Mouse (Mus musculus): ENCODE results near the gene Rab43.

DNA sequence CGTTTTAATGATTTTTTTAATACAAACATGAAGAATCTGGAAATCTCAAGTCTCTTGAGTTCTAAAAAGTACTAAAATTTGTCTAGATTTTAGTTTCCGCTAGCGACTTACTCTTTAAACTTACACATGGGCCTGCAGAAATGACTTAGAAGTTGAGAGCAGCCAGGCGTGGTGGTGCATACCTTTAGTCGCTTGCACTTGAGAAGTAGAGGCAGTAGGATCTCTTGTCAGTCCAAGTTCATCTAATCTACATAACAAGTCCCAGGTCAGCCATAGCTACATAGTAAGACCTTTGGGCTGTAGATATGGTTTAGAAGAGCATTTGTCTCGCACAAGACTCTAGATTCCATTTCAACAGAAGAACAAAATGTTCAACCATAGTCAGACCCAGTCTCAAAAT, 39.9 kb upstream of the Rab43 start:
- TF ChIP-seq CTCF (IDR thresholded peaks at IDR 0.05; ENCODE audit: insufficient read depth, low read depth, low read length) (no peak), POLR2A (IDR thresholded peaks at IDR 0.05; ENCODE audit: insufficient read depth, low read depth, low read length) (no peak)

All from olfactory bulb, adult 2 months (tissue).